ENCODE assay signal across 16 mouse cellular contexts in the genomic region with DNA sequence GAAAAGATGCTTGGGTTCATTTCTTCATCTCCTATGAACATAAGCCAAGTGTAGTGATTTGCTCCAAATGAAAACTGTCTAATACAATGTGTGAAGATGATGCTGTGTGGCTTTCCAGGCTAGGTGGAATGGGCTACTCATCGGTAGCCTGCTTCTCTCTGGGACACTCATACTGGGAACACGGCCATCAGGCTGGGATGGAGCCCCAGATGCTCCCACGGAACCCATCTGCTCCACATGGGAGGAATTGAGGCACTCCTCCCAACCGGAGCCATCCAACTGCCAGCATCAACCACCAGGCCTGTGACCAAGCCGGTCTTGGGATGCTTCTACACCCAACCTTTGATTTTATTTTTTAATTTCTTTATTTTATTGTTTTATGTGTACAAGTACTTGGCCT.
DNase-seq lines count a peak whose midpoint lies in the region; ATAC-seq lines count a peak whose summit lies in the region.
"Had no signal": no experiment of that assay in that cellular context is flagged by ENCODE, and none has a peak within 500 bp of the region (broad histone marks: within the 10 kb centered on the region; RNA-seq: fewer than 3 reads in every experiment).

No protein-coding gene starts in this region.

- no peak for DNase-seq in cerebellum, adult 11 months
- DNase-seq in left cerebral cortex, postnatal 36 days (ENCODE audit: low spot score in 2 of 2), result peak; percentile 9 to 39
- no peak for DNase-seq in left cerebral cortex, adult 11 months (ENCODE audit: low spot score)
- peak; percentile 34 for DNase-seq in cerebellum, adult 9-10 months
- peak; percentile 73 for DNase-seq in layer of hippocampus, adult 9-11 months
- DNase-seq in thymus, postnatal 25 days, result no peak
- no peak for DNase-seq in B cell, adult 2 months
- DNase-seq: gastrocnemius, adult 2 months; heart, adult 18-20 months; kidney, adult 11 months; kidney, postnatal 14 days; thymus, postnatal 4 days had no signal

- ATAC-seq in cerebellum, adult (ENCODE audit: insufficient number of reproducible peaks, low FRiP score, low TSS enrichment), result peak; percentile 38; the same call in 1 of the 2 replicates
- ATAC-seq: lung, postnatal 0 days; midbrain, embryonic 16.5 days; Patski had no signal

- intact Hi-C loops in left cerebral cortex, postnatal 36 days (cut with DNase I), result no loop called here

Comparison
In these comparisons a context has a peak if more than half of its experiments do, and no peak if none do; other contexts are left out.
1. DNase-seq: peak in left cerebral cortex, postnatal 36 days (2 of 2), cerebellum, adult 9-10 months (single experiment) and layer of hippocampus, adult 9-11 months (single experiment); none in cerebellum, adult 11 months (single experiment), left cerebral cortex, adult 11 months (single experiment), thymus, postnatal 25 days (single experiment) and B cell, adult 2 months (0 of 2).